Mouse (Mus musculus): ENCODE results near the gene Ccnf.

- no peak for TF ChIP-seq CTCF (IDR thresholded peaks at IDR 0.05; ENCODE audit: insufficient read depth, low read depth, low read length)
- TF ChIP-seq POLR2A (IDR thresholded peaks at IDR 0.05; ENCODE audit: insufficient read depth, low read depth, low read length), result no peak
Measured at GRCm38 (mm10) chr17:24267133-24267532, 15.8 kb upstream of the Ccnf start.
